Mouse (Mus musculus) CH12.LX (cell line): ENCODE results near the gene Irak4.

Experiments used
- CTCF ChIP-seq, 2 experiments: IDR thresholded peaks in 1 of 2; conservative IDR thresholded peaks in 1 of 2; 2 replicates each; pipeline ENCODE4 v1.5.1; 2011 to 2012; ENCODE audit warnings: low read depth in 2 of 2, low read length in 2 of 2, improper control_type of control experiment in 1 of 2, inconsistent platforms in 1 of 2, mild to moderate bottlenecking in 1 of 2, moderate library complexity in 1 of 2
- NRF1 ChIP-seq: IDR thresholded peaks from 2 replicates; pipeline ENCODE4 v1.6.1; 2014; ENCODE audit warnings: low read depth, mild to moderate bottlenecking, inconsistent platforms, low read length, improper control_type of control experiment, moderate library complexity
- POLR2A ChIP-seq: IDR thresholded peaks from 2 replicates; pipeline ENCODE4 v1.6.1; 2011; ENCODE audit warnings: low read depth, mild to moderate bottlenecking, improper control_type of control experiment, low read length
- TBP ChIP-seq: conservative IDR thresholded peaks from 2 replicates; pipeline ENCODE4 v1.6.1; 2011; ENCODE audit warnings: low read depth, low read length, improper control_type of control experiment

DNA sequence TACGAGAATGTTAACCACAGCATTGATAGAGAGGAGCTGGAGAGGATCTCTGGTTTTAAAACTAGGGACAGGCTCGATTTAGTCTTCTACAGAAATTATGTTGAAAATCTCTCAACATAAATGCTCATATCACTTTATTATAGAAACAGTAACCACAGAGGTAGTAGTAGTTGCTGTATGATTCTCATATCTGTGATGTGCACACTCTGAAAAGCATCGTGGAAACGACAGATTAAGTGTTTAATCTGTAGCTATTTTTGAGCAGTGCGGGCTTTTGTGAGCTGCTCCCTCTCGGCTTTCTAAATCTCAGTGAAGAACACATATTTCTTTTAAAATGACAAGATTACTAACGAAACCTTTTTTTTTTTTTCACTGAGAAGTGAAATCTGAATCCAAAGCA is 7.9 kb upstream of the Irak4 start:
- no peak for TF ChIP-seq NRF1
- no peak for TF ChIP-seq CTCF (conservative IDR thresholded peaks at IDR 0.05 in 1 of 2, IDR thresholded peaks at IDR 0.05 in 1 of 2; ENCODE audit: low read depth in 2 of 2, low read length in 2 of 2)
- TF ChIP-seq POLR2A: no peak
- no peak for TF ChIP-seq TBP
